In the genomic region with DNA sequence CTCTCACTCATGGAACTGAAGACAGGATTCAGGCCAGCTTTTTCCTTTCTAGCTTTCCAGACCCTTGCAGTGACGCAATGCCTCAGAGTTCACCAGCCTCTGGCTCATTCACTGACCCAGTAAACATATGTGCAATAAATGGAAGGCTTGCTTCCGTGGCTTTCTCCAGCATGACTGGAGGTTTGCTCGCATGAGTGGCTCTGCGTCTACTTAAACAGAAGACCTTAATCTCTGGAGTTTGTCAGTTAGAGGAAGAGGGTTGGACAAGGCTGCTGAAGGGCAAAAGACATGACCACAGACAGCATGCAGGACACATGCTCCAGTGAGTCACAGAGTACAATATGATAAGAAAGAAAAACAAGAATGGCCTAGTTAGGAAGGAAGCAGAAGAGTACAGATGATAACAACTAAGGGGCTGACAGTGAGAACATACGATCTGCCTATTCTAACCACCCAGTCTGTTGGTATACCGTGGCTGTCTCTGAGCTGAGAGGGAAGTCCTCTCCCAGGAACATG, we compare ENCODE assay signal across 10 mouse cellular contexts. TPM values are rescaled to one million over a fixed set of nuclear protein-coding genes. Genes with fewer than 3 reads are reported as not detected.
A peak's percentile ranks its signal among the peaks of the same experiment; 100 is the strongest.
DNase-seq lines count a peak whose midpoint lies in the region; ATAC-seq and TF ChIP-seq lines count a peak whose summit lies in the region.
"Had no signal": no experiment of that assay in that cellular context is flagged by ENCODE, and none has a peak within 500 bp of the region (broad histone marks: within the 10 kb centered on the region; RNA-seq: fewer than 3 reads in every experiment).

No protein-coding gene starts in this region.

- H3K4me2 ChIP-seq in CH12.LX (ENCODE audit: insufficient read depth, low read depth, poor library complexity, severe bottlenecking) = no peak overlapping the region
- H3K4me2 ChIP-seq in intestine, embryonic 15.5 days (replicated peaks) = peak overlapping the region; percentile 44

- no peaks in the 10 kb centered on the region for H3K9me3 ChIP-seq in CH12.LX (replicated peaks; ENCODE audit: low read length)
- no peaks in the 10 kb centered on the region for H3K9me3 ChIP-seq in intestine, embryonic 15.5 days

- TF ChIP-seq POLR2A in CH12.LX (IDR thresholded peaks at IDR 0.05; ENCODE audit: low read depth, low read length) = no peak
- TF ChIP-seq POLR2A in bone marrow, adult 2 months (IDR thresholded peaks at IDR 0.05; ENCODE audit: borderline replicate concordance, control insufficient read depth, low read depth, low read length) = no peak

- TF ChIP-seq EP300 in CH12.LX (IDR thresholded peaks at IDR 0.05; ENCODE audit: low read length) = no peak

- no peak overlapping the region for H3K9ac ChIP-seq in CH12.LX (ENCODE audit: insufficient read depth, low read depth)
- H3K9ac ChIP-seq in intestine, embryonic 15.5 days = no peak overlapping the region

- no peak overlapping the region for H3K27ac ChIP-seq in CH12.LX (ENCODE audit: insufficient read depth, low read depth)
- H3K27ac ChIP-seq in bone marrow, adult 2 months (ENCODE audit: control insufficient read depth, insufficient read depth, low read depth, low read length, poor library complexity) = peak overlapping the region; percentile 66; the same call in 1 of the 2 replicates
- peak overlapping the region; percentile 84 for H3K27ac ChIP-seq in intestine, embryonic 15.5 days

- peaks cover 0 to 36% of the 10 kb centered on the region in 2 experiments; a peak in 3 of 4 replicates for H3K4me1 ChIP-seq in CH12.LX (ENCODE audit: control insufficient read depth in 1 of 2, insufficient read depth in 2 of 2)
- peaks cover 2% of the 10 kb centered on the region; the same call in 1 of the 2 replicates for H3K4me1 ChIP-seq in bone marrow, adult 2 months (ENCODE audit: control insufficient read depth, insufficient read depth, low read length)
- peaks cover 12% of the 10 kb centered on the region; the same call in 1 of the 2 replicates for H3K4me1 ChIP-seq in intestine, embryonic 15.5 days (replicated peaks)

- in situ Hi-C loops in CH12.LX (cut with MboI; ENCODE audit: low pct_ligation_motif_present, low pct_unique_long_range_greater_than_20kb, low sequenced_read_pairs) = no loop called here

- H3K79me2 ChIP-seq in CH12.LX (replicated peaks; ENCODE audit: control insufficient read depth, extremely low read depth, insufficient read depth, poor library complexity, severe bottlenecking) = no peaks in the 10 kb centered on the region

- 6% methylated on average over 6 of the region's 6 CpGs for WGBS in bone marrow, adult 2 months
- WGBS in intestine, embryonic 15.5 days = 19% methylated on average over 6 of the region's 6 CpGs

- no peaks in the 10 kb centered on the region for H3K27me3 ChIP-seq in CH12.LX (replicated peaks)
- no peaks in the 10 kb centered on the region for H3K27me3 ChIP-seq in intestine, embryonic 15.5 days (replicated peaks)

- no peak for TF ChIP-seq RAD21 in CH12.LX (IDR thresholded peaks at IDR 0.05; ENCODE audit: low read depth, low read length)

- ATAC-seq in intestine, embryonic 15.5 days = peak; percentile 73
- ATAC-seq in erythroid progenitor cell, adult 5-6 weeks (replicated peaks; ENCODE audit: low FRiP score, poor library complexity, severe bottlenecking) = no peak; the same call in 1 of the 2 replicates

- dilution Hi-C loops in CH12.LX (cut with MboI; ENCODE audit: extremely low pct_ligation_motif_present, extremely low pct_unique_long_range_greater_than_20kb, low sequenced_read_pairs) = no loop called here

- no peak overlapping the region for H3K4me3 ChIP-seq in CH12.LX (replicated peaks in 1 of 3; ENCODE audit: low read depth in 2 of 3, low read length in 2 of 3, poor library complexity in 1 of 3)
- H3K4me3 ChIP-seq in bone marrow, adult 2 months (replicated peaks; ENCODE audit: control insufficient read depth, low read depth, low read length) = no peak overlapping the region
- H3K4me3 ChIP-seq in intestine, embryonic 15.5 days (replicated peaks) = peak overlapping the region; percentile 33

- no peak for TF ChIP-seq CTCF in CH12.LX (conservative IDR thresholded peaks at IDR 0.05 in 1 of 2, IDR thresholded peaks at IDR 0.05 in 1 of 2; ENCODE audit: low read depth in 2 of 2, low read length in 2 of 2)
- no peak for TF ChIP-seq CTCF in bone marrow, adult 2 months (IDR thresholded peaks at IDR 0.05; ENCODE audit: control insufficient read depth, insufficient read depth, low read length)

- DNase-seq in CH12.LX (ENCODE audit: extremely low read depth) = peak; percentile 7
- peak; percentile 18 for DNase-seq in lung, postnatal 25 days (ENCODE audit: low spot score)
- DNase-seq in thymus, postnatal 36 days = no peak
- DNase-seq in right cerebral cortex, adult 2 months (ENCODE audit: low spot score in 2 of 2) = no peak
- no peak for DNase-seq in layer of hippocampus, postnatal 25 days (ENCODE audit: extremely low spot score in 1 of 2, low spot score in 1 of 2)
- DNase-seq: gastrocnemius, postnatal 36 days had no signal

- no peaks in the 10 kb centered on the region for H3K36me3 ChIP-seq in CH12.LX (replicated peaks in 1 of 2; ENCODE audit: control insufficient read depth in 1 of 2, insufficient read depth in 1 of 2, low read length in 1 of 2)
- no peaks in the 10 kb centered on the region for H3K36me3 ChIP-seq in intestine, embryonic 15.5 days

TF ChIP-seq in CH12.LX, 34 proteins besides CTCF, POLR2A, EP300 and RAD21 (continues in another document):
- TF ChIP-seq RCOR1 (conservative IDR thresholded peaks at IDR 0.05; ENCODE audit: low read depth, low read length) (no peak), JUND (conservative IDR thresholded peaks at IDR 0.05; ENCODE audit: low read depth, low read length) (no peak), USF2 (conservative IDR thresholded peaks at IDR 0.05; ENCODE audit: low read depth, low read length) (no peak), MAZ (IDR thresholded peaks at IDR 0.05; ENCODE audit: low read depth, low read length) (no peak), SMC3 (IDR thresholded peaks at IDR 0.05; ENCODE audit: low read depth, low read length) (no peak), HCFC1 (IDR thresholded peaks at IDR 0.05; ENCODE audit: low read depth, low read length) (no peak), MXI1 (IDR thresholded peaks at IDR 0.05; ENCODE audit: low read depth, low read length) (no peak), CHD2 (IDR thresholded peaks at IDR 0.05; ENCODE audit: low read length) (no peak), ZNF384 (IDR thresholded peaks at IDR 0.05; ENCODE audit: low read depth, low read length) (no peak), ETS1 (conservative IDR thresholded peaks at IDR 0.05; ENCODE audit: low read depth, low read length) (no peak), IRF4 (IDR thresholded peaks at IDR 0.05; ENCODE audit: low read depth, low read length) (no peak), BHLHE40 (IDR thresholded peaks at IDR 0.05; ENCODE audit: low read depth, low read length) (no peak), MEF2A (IDR thresholded peaks at IDR 0.05; ENCODE audit: borderline replicate concordance, low read depth, low read length) (no peak), MYC (IDR thresholded peaks at IDR 0.05; ENCODE audit: low read depth, low read length) (no peak), TBP (conservative IDR thresholded peaks at IDR 0.05; ENCODE audit: low read depth, low read length) (no peak), CHD1 (IDR thresholded peaks at IDR 0.05; ENCODE audit: low read depth, low read length) (no peak)

RNA-seq across cellular contexts. Expression of a gene that starts 1.0 kb away (rescaled TPM):
- total RNA-seq in CH12.LX (2012; rRNA removed) (0.08 TPM in 1 of 2 replicates, not detected in the other), CH12.LX (2014; rRNA removed) (0.23 and 0.35 TPM in 2 replicates)
- 0.26 and 0.37 TPM in 2 replicates for polyA plus RNA-seq in CH12.LX (2012; ENCODE audit: insufficient read length, low read depth)
- not detected in 2 replicates for polyA plus RNA-seq in bone marrow, adult 2 months (2011; ENCODE audit: insufficient read depth, insufficient read length, low replicate concordance, missing spikeins)
- polyA plus RNA-seq in intestine, embryonic 15.5 days (2015; fragmentation: Nextera tagmentation; extraction: Ambion mirVana) = 17.0 and 19.6 TPM in 2 replicates
- not detected for total RNA-seq in layer of hippocampus, postnatal 25 days (2021)
- 0.42 TPM in 1 of 2 replicates, not detected in the other for total RNA-seq in erythroid progenitor cell, adult 5-6 weeks (2015; ENCODE audit: low replicate concordance)
- 2.4 TPM in 1 of 2 replicates, not detected in the other for total RNA-seq in erythroid progenitor cell, adult 5-6 weeks (2017; ENCODE audit: low replicate concordance)
- total RNA-seq: gastrocnemius, postnatal 36 days; midbrain, postnatal 0 days had no signal
- polyA plus RNA-seq: midbrain, postnatal 0 days had no signal

RNA-seq across cellular contexts. Expression of a gene that starts 20.1 kb away (rescaled TPM):
- total RNA-seq in CH12.LX (2012; rRNA removed) (not detected in 2 replicates), CH12.LX (2014; rRNA removed) (not detected in 2 replicates)
- polyA plus RNA-seq in CH12.LX (2012; ENCODE audit: insufficient read length, low read depth) = not detected in 2 replicates
- polyA plus RNA-seq in bone marrow, adult 2 months (2011; ENCODE audit: insufficient read depth, insufficient read length, low replicate concordance, missing spikeins) = not detected in 2 replicates
- not detected in 2 replicates for polyA plus RNA-seq in intestine, embryonic 15.5 days (2015; fragmentation: Nextera tagmentation; extraction: Ambion mirVana)
- not detected for total RNA-seq in layer of hippocampus, postnatal 25 days (2021)
- total RNA-seq in erythroid progenitor cell, adult 5-6 weeks (2015; ENCODE audit: low replicate concordance) = not detected in 2 replicates
- total RNA-seq in erythroid progenitor cell, adult 5-6 weeks (2017; ENCODE audit: low replicate concordance) = not detected in 2 replicates
- total RNA-seq: gastrocnemius, postnatal 36 days; midbrain, postnatal 0 days had no signal
- polyA plus RNA-seq: midbrain, postnatal 0 days had no signal

RNA-seq across cellular contexts. Expression of a gene that starts 20.4 kb away (rescaled TPM):
- total RNA-seq in CH12.LX (2012; rRNA removed) (not detected in 2 replicates), CH12.LX (2014; rRNA removed) (not detected in 2 replicates)
- not detected in 2 replicates for polyA plus RNA-seq in CH12.LX (2012; ENCODE audit: insufficient read length, low read depth)
- not detected in 2 replicates for polyA plus RNA-seq in bone marrow, adult 2 months (2011; ENCODE audit: insufficient read depth, insufficient read length, low replicate concordance, missing spikeins)
- not detected in 2 replicates for polyA plus RNA-seq in intestine, embryonic 15.5 days (2015; fragmentation: Nextera tagmentation; extraction: Ambion mirVana)
- total RNA-seq in layer of hippocampus, postnatal 25 days (2021) = not detected
- not detected in 2 replicates for total RNA-seq in erythroid progenitor cell, adult 5-6 weeks (2015; ENCODE audit: low replicate concordance)
- total RNA-seq in erythroid progenitor cell, adult 5-6 weeks (2017; ENCODE audit: low replicate concordance) = not detected in 2 replicates
- total RNA-seq: gastrocnemius, postnatal 36 days; midbrain, postnatal 0 days had no signal
- polyA plus RNA-seq: midbrain, postnatal 0 days had no signal

RNA-seq across cellular contexts. Expression of a gene that starts 46.3 kb away (rescaled TPM):
- total RNA-seq in CH12.LX (2012; rRNA removed) (not detected in 2 replicates), CH12.LX (2014; rRNA removed) (not detected in 2 replicates)
- polyA plus RNA-seq in CH12.LX (2012; ENCODE audit: insufficient read length, low read depth) = not detected in 2 replicates
- polyA plus RNA-seq in bone marrow, adult 2 months (2011; ENCODE audit: insufficient read depth, insufficient read length, low replicate concordance, missing spikeins) = not detected in 2 replicates
- polyA plus RNA-seq in intestine, embryonic 15.5 days (2015; fragmentation: Nextera tagmentation; extraction: Ambion mirVana) = 0.35 and 0.55 TPM in 2 replicates
- total RNA-seq in layer of hippocampus, postnatal 25 days (2021) = not detected
- not detected in 2 replicates for total RNA-seq in erythroid progenitor cell, adult 5-6 weeks (2015; ENCODE audit: low replicate concordance)
- not detected in 2 replicates for total RNA-seq in erythroid progenitor cell, adult 5-6 weeks (2017; ENCODE audit: low replicate concordance)
- total RNA-seq: gastrocnemius, postnatal 36 days; midbrain, postnatal 0 days had no signal
- polyA plus RNA-seq: midbrain, postnatal 0 days had no signal

Comparison
In these comparisons a context has a peak if more than half of its experiments do, and no peak if none do; other contexts are left out.
1. DNase-seq: peak in CH12.LX (single experiment) and lung, postnatal 25 days (single experiment); none in thymus, postnatal 36 days (0 of 2), right cerebral cortex, adult 2 months (0 of 2) and layer of hippocampus, postnatal 25 days (0 of 2).